Mouse (Mus musculus): ENCODE data around the gene Gm20388. TPM values are rescaled to one million over a fixed set of nuclear protein-coding genes. Genes with fewer than 3 reads are reported as not detected.

The Gm20388 gene
- polyA plus RNA-seq, 1 experiment from 2014 or later: not detected

- Histone ChIP-seq H3K4me3 (ENCODE audit: low read depth, low read length) (no peak overlapping the region), H3K27ac (replicated peaks) (no peak overlapping the region), H3K4me2 (replicated peaks; ENCODE audit: low read depth) (no peak overlapping the region), H3K9me3 (ENCODE audit: control insufficient read depth, low read length) (no peaks in the 10 kb centered on the region), H3K4me1 (replicated peaks; ENCODE audit: control insufficient read depth, insufficient read depth) (no peaks in the 10 kb centered on the region), H3K27me3 (ENCODE audit: control insufficient read depth, insufficient read depth, low read length) (no peaks in the 10 kb centered on the region), H3K36me3 (ENCODE audit: control insufficient read depth, insufficient read depth, low read length) (peaks cover 58% of the 10 kb centered on the region), H3K9ac (ENCODE audit: low read length) (no peak overlapping the region)
- TF ChIP-seq EP300 (optimal IDR thresholded peaks at IDR 0.05) (no peak), CTCF (IDR thresholded peaks at IDR 0.05; ENCODE audit: low read depth) (no peak)
- ATAC-seq (ENCODE audit: low FRiP score, low TSS enrichment) (no peak), DNase-seq (ENCODE audit: low spot score) (no peak)
- WGBS: 92% methylated on average over 7 of the region's 7 CpGs
Measured at GRCm38 (mm10) chr8:122407678-122408077, 2497.0 kb downstream of the Gm20388 start.

DNA sequence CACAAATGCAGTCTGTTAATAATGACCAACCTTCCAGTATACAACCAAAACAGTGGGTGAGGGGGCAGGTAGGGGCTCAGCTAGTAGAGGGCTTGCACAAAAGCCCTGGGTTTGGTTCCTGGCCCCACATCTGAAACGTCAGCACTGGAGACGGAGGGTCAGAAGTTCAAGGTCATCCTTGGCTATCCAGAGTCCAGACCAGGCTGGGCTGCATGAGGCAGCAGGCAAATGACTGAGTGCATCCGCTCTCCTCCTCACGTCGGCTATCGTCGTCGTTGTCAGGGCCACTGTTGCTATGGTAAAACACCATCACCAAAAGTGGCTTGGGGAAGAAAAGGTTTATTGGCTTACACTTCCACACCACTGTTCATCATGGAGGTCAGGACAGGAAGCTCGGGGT, 2503.7 kb downstream of the Gm20388 start:
- DNase-seq (ENCODE audit: low spot score) (no peak), ATAC-seq (ENCODE audit: low FRiP score, low TSS enrichment) (no peak)
- H3K9ac ChIP-seq (ENCODE audit: low read length): no peak overlapping the region
- TF ChIP-seq CTCF (IDR thresholded peaks at IDR 0.05; ENCODE audit: low read depth): no peak
- TF ChIP-seq EP300 (optimal IDR thresholded peaks at IDR 0.05): no peak
- H3K9me3 ChIP-seq (ENCODE audit: control insufficient read depth, low read length): no peaks in the 10 kb centered on the region
- no peak overlapping the region for H3K4me2 ChIP-seq (replicated peaks; ENCODE audit: low read depth)
- peaks cover 55% of the 10 kb centered on the region for H3K36me3 ChIP-seq (ENCODE audit: control insufficient read depth, insufficient read depth, low read length)
- H3K4me3 ChIP-seq (ENCODE audit: low read depth, low read length): no peak overlapping the region
- H3K27me3 ChIP-seq (ENCODE audit: control insufficient read depth, insufficient read depth, low read length): no peaks in the 10 kb centered on the region
- 84% methylated on average over 9 of the region's 9 CpGs for WGBS
- no peak overlapping the region for H3K27ac ChIP-seq (replicated peaks)
- H3K4me1 ChIP-seq (replicated peaks; ENCODE audit: control insufficient read depth, insufficient read depth): no peaks in the 10 kb centered on the region

GRCm38 (mm10) chr8:122415554-122415953, 2504.9 kb downstream of the Gm20388 start:
- H3K27ac ChIP-seq (replicated peaks): no peak overlapping the region
- DNase-seq (ENCODE audit: low spot score): no peak
- H3K9me3 ChIP-seq (ENCODE audit: control insufficient read depth, low read length): no peaks in the 10 kb centered on the region
- no peak for ATAC-seq (ENCODE audit: low FRiP score, low TSS enrichment)
- H3K27me3 ChIP-seq (ENCODE audit: control insufficient read depth, insufficient read depth, low read length): no peaks in the 10 kb centered on the region
- H3K4me2 ChIP-seq (replicated peaks; ENCODE audit: low read depth): no peak overlapping the region
- no peak overlapping the region for H3K4me3 ChIP-seq (ENCODE audit: low read depth, low read length)
- peaks cover 48% of the 10 kb centered on the region for H3K36me3 ChIP-seq (ENCODE audit: control insufficient read depth, insufficient read depth, low read length)
- no peak overlapping the region for H3K9ac ChIP-seq (ENCODE audit: low read length)
- no peaks in the 10 kb centered on the region for H3K4me1 ChIP-seq (replicated peaks; ENCODE audit: control insufficient read depth, insufficient read depth)
- 77% methylated on average over 6 of the region's 6 CpGs for WGBS
- TF ChIP-seq EP300 (optimal IDR thresholded peaks at IDR 0.05): no peak
- no peak for TF ChIP-seq CTCF (IDR thresholded peaks at IDR 0.05; ENCODE audit: low read depth)

DNA sequence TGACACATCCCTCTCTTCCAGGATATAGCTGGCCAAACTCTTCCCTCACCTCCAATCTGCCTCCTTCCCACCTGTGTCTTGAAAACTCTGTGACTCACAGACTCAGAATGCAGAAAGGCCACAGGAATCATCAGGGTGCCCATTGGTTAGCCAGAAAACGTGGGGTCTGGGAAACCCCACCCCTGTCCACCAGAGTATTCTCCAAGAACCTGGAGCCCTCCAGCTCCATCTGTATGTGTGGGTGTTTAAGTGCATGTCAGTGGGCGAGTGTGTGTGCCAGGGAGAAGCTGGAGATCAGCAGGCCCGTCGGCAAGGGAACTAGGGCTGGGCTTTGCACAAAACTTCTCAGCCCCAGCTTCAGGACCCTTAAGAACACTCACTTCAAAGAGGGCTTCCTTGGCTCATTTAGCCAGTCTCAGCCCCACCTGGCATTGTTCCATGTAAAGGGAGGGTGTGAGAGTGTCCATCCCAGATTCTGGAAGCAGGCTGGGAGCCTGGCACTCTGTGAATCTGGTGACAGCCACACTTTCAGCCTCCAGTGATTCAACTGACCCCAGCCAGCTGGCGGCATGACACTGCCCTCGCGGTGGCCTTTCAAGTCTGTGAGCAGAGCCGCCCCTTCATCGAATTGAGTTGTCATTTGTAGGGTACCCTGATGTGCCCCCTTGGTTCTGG, 2509.4 kb downstream of the Gm20388 start:
- DNase-seq (ENCODE audit: low spot score) (no peak), ATAC-seq (ENCODE audit: low FRiP score, low TSS enrichment) (no peak)
- 62% methylated on average over 9 of the region's 9 CpGs for WGBS
- no peak overlapping the region for H3K4me2 ChIP-seq (replicated peaks; ENCODE audit: low read depth)
- no peaks in the 10 kb centered on the region for H3K9me3 ChIP-seq (ENCODE audit: control insufficient read depth, low read length)
- peaks cover 18% of the 10 kb centered on the region for H3K36me3 ChIP-seq (ENCODE audit: control insufficient read depth, insufficient read depth, low read length)
- no peak overlapping the region for H3K9ac ChIP-seq (ENCODE audit: low read length)
- H3K27ac ChIP-seq (replicated peaks): no peak overlapping the region; the same call in 1 of the 2 replicates
- no peaks in the 10 kb centered on the region for H3K27me3 ChIP-seq (ENCODE audit: control insufficient read depth, insufficient read depth, low read length)
- no peak for TF ChIP-seq EP300 (optimal IDR thresholded peaks at IDR 0.05)
- no peak for TF ChIP-seq CTCF (IDR thresholded peaks at IDR 0.05; ENCODE audit: low read depth)
- no peak overlapping the region for H3K4me3 ChIP-seq (ENCODE audit: low read depth, low read length)
- no peaks in the 10 kb centered on the region for H3K4me1 ChIP-seq (replicated peaks; ENCODE audit: control insufficient read depth, insufficient read depth)

GRCm38 (mm10) chr8:122421376-122422070, 2510.9 kb downstream of the Gm20388 start, which contains the start of gene Il17c:
Gene Il17c (plus strand): TSS chr8:122422020.
- Histone ChIP-seq H3K9me3 (ENCODE audit: control insufficient read depth, low read length) (no peaks in the 10 kb centered on the region), H3K4me1 (replicated peaks; ENCODE audit: control insufficient read depth, insufficient read depth) (no peaks in the 10 kb centered on the region), H3K9ac (ENCODE audit: low read length) (no peak within 1 kb of the TSS), H3K27ac (replicated peaks) (peak within 1 kb of the TSS; percentile 37; the same call in 1 of the 2 replicates), H3K4me3 (ENCODE audit: low read depth, low read length) (no peak within 1 kb of the TSS), H3K4me2 (replicated peaks; ENCODE audit: low read depth) (no peak within 1 kb of the TSS), H3K36me3 (ENCODE audit: control insufficient read depth, insufficient read depth, low read length) (0 out of 2 replicates have a peak, but pooled peaks cover 5% of the 10 kb centered on the region), H3K27me3 (ENCODE audit: control insufficient read depth, insufficient read depth, low read length) (no peaks in the 10 kb centered on the region)
- 61% methylated on average over 14 of the region's 14 CpGs for WGBS
- ATAC-seq (ENCODE audit: low FRiP score, low TSS enrichment) (peak; percentile 92), DNase-seq (ENCODE audit: low spot score) (peak; percentile 90)
- no peak for TF ChIP-seq CTCF (IDR thresholded peaks at IDR 0.05; ENCODE audit: low read depth)
- no peak for TF ChIP-seq EP300 (optimal IDR thresholded peaks at IDR 0.05)

- no peak overlapping the region for H3K4me2 ChIP-seq (replicated peaks; ENCODE audit: low read depth)
- DNase-seq (ENCODE audit: low spot score) (no peak), ATAC-seq (ENCODE audit: low FRiP score, low TSS enrichment) (no peak)
- H3K36me3 ChIP-seq (ENCODE audit: control insufficient read depth, insufficient read depth, low read length): no peaks in the 10 kb centered on the region
- no peak overlapping the region for H3K4me3 ChIP-seq (ENCODE audit: low read depth, low read length)
- H3K4me1 ChIP-seq (replicated peaks; ENCODE audit: control insufficient read depth, insufficient read depth): no peaks in the 10 kb centered on the region
- TF ChIP-seq CTCF (IDR thresholded peaks at IDR 0.05; ENCODE audit: low read depth) (no peak), EP300 (optimal IDR thresholded peaks at IDR 0.05) (no peak)
- H3K27me3 ChIP-seq (ENCODE audit: control insufficient read depth, insufficient read depth, low read length): no peaks in the 10 kb centered on the region
- H3K9ac ChIP-seq (ENCODE audit: low read length): no peak overlapping the region
- H3K9me3 ChIP-seq (ENCODE audit: control insufficient read depth, low read length): no peaks in the 10 kb centered on the region
- 87% methylated on average over 24 of the region's 24 CpGs for WGBS
- H3K27ac ChIP-seq (replicated peaks): no peak overlapping the region
Measured at GRCm38 (mm10) chr8:122423217-122423616, 2512.6 kb downstream of the Gm20388 start.
